Mouse (Mus musculus) ES-CJ7 (cell line): ENCODE measurements around the gene Mzf1.

Experiments used
- DNase-seq: peaks from one replicate; pipeline ENCODE4 v3.0.0; 2011; ENCODE audit warnings: low read depth, low spot score

The Mzf1 gene

GRCm38 (mm10) chr7:13003380-13003779 lies 51.2 kb downstream of the Mzf1 start:
- peak; percentile 55 for DNase-seq

DNA sequence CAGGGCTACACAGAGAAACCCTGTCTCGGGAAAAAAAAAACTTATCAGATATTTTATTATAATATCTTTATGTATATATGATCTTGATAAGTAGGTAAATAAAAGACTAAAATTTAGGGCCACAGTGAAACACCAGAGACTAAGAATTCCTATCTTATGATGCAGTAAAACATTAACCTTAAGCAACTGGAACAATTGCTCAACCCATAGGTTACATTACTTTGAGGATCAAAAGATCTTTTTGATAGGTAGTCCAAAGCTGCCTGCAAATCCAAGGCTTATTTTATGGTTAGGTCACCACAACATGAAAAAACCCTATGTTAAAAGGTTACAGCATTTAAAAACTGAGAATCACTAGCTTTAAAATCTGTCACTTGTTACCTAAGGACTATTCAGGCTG lies 53.0 kb downstream of the Mzf1 start:
- no peak for DNase-seq

GRCm38 (mm10) chr7:12998851-12999250 lies 55.7 kb downstream of the Mzf1 start, which contains the start of gene Trim28:
Gene Trim28 (plus strand): TSS chr7:12999114.
- DNase-seq, result no peak

GRCm38 (mm10) chr7:12998053-12998452 lies 56.5 kb downstream of the Mzf1 start, which contains the start of gene Slc27a5:
Gene Slc27a5 (minus strand): TSS chr7:12998192.
- DNase-seq, result no peak

GRCm38 (mm10) chr7:12997230-12997629 lies 57.3 kb downstream of the Mzf1 start:
- DNase-seq, result no peak

GRCm38 (mm10) chr7:12995862-12996261 lies 58.7 kb downstream of the Mzf1 start:
- DNase-seq, result no peak

GRCm38 (mm10) chr7:12993148-12993547 lies 61.4 kb downstream of the Mzf1 start:
- no peak for DNase-seq
